Mouse (Mus musculus) liver, embryonic 14.5 days (tissue): Measurements from ENCODE around the gene Car11.

Experiments
- CTCF ChIP-seq: IDR thresholded peaks from 2 replicates; pipeline ENCODE4 v1.5.1; 2016; ENCODE audit warnings: antibody characterized with exemption, low read depth, control low read depth
- EP300 ChIP-seq: IDR thresholded peaks from 2 replicates; pipeline ENCODE4 v1.6.1; 2016; ENCODE audit warnings: antibody characterized with exemption, low read depth

GRCm38 (mm10) chr7:45666161-45666560, 33.5 kb upstream of the Car11 start, which contains the start of gene Fut2:
- TF ChIP-seq CTCF (no peak), EP300 (no peak)
